29 mouse cellular contexts compared by ENCODE assay signal in genomic region chr5:135984546-135985044, GRCm38 (mm10). TPM values are rescaled to one million over a fixed set of nuclear protein-coding genes. Genes with fewer than 3 reads are reported as not detected.
DNase-seq lines count a peak whose midpoint lies in the region; TF ChIP-seq lines count a peak whose summit lies in the region.
"Had no signal": no experiment of that assay in that cellular context is flagged by ENCODE, and none has a peak within 500 bp of the region (broad histone marks: within the 10 kb centered on the region; RNA-seq: fewer than 3 reads in every experiment).

No protein-coding gene starts in this region.

- DNase-seq in ES-CJ7 (ENCODE audit: low read depth, low spot score) (peak; percentile 60), ES-E14 (ENCODE audit: low read depth, low spot score) (no peak), R1 (ENCODE audit: low read depth, low spot score) (peak; percentile 46), ZHBTc4 (ENCODE audit: low read depth, low spot score) (peak; percentile 55)
- DNase-seq in layer of hippocampus, postnatal 25 days (ENCODE audit: extremely low spot score in 1 of 2, low spot score in 1 of 2): no peak
- DNase-seq in heart, embryonic 10.5 days (ENCODE audit: low spot score): no peak
- DNase-seq in heart, postnatal 10 days: no peak
- DNase-seq in cerebellum, adult 8-10 months: no peak
- DNase-seq: adrenal gland, adult 2 months; adrenal gland, adult 8-10 months; adrenal gland, postnatal 10 days; adrenal gland, postnatal 14 days; adrenal gland, postnatal 25 days; adrenal gland, postnatal 36 days; B cell, adult 2 months; cerebellum, adult 11 months; cerebellum, adult 11-12 months; cerebellum, adult 18-20 months; cerebellum, adult 2 months; cerebellum, adult 9-10 months; cerebellum, adult 9-11 months had no signal

- no peak overlapping the region for H3K4me3 ChIP-seq in ES-E14 (ENCODE audit: insufficient read depth in 1 of 2, low read depth in 1 of 2, low read length in 2 of 2, poor library complexity in 1 of 2, severe bottlenecking in 1 of 2)
- no peak overlapping the region for H3K4me3 ChIP-seq in heart, embryonic 10.5 days

- H3K27me3 ChIP-seq in heart, embryonic 10.5 days (ENCODE audit: insufficient read depth, poor library complexity, severe bottlenecking): 0 out of 2 replicates have a peak, but pooled peaks cover 7% of the 10 kb centered on the region
- H3K27me3 ChIP-seq: Patski had no signal

- intact Hi-C loops in heart, postnatal 10 days (cut with DNase I): loop anchor here (5.0 kb wide), 3 partner anchors 43 to 82 kb away; no protein-coding TSS in a partner anchor

- in situ Hi-C loops in ES-E14 (cut with MboI; ENCODE audit: low sequenced_read_pairs in 2 of 2, unreplicated experiment in 2 of 2): no loop called here

- H3K9ac ChIP-seq in ES-E14 (ENCODE audit: insufficient read depth, low read depth, low read length, poor library complexity, severe bottlenecking): no peak overlapping the region

- no peaks in the 10 kb centered on the region for H3K9me3 ChIP-seq in ES-E14 (ENCODE audit: control insufficient read depth, insufficient read depth, low read depth, low read length)
- H3K9me3 ChIP-seq in heart, embryonic 10.5 days: no peaks in the 10 kb centered on the region
- H3K9me3 ChIP-seq: G1E had no signal

- WGBS in heart, embryonic 10.5 days: 70% methylated on average over 6 of the region's 6 CpGs

- peaks cover 0 to 9% of the 10 kb centered on the region in 2 experiments; a peak in 2 of 4 replicates for H3K4me1 ChIP-seq in ES-E14 (ENCODE audit: control insufficient read depth in 2 of 2, insufficient read depth in 2 of 2, low read length in 2 of 2, poor library complexity in 1 of 2)
- H3K4me1 ChIP-seq in heart, embryonic 10.5 days: no peaks in the 10 kb centered on the region

- H3K36me3 ChIP-seq in ES-E14 (ENCODE audit: control insufficient read depth, insufficient read depth, low read length, poor library complexity, severe bottlenecking): no peaks in the 10 kb centered on the region
- H3K36me3 ChIP-seq in heart, embryonic 10.5 days: no peaks in the 10 kb centered on the region
- H3K36me3 ChIP-seq: G1E had no signal

- no peak overlapping the region for H3K27ac ChIP-seq in ES-E14 (ENCODE audit: insufficient read depth, low read depth, low read length, poor library complexity, severe bottlenecking)
- no peak overlapping the region for H3K27ac ChIP-seq in heart, embryonic 10.5 days

TF ChIP-seq in ES-E14, 5 proteins besides CTCF, POLR2A, EP300 and RAD21:
- TF ChIP-seq ZNF384 (IDR thresholded peaks at IDR 0.05; ENCODE audit: low read depth, low read length) (peak; percentile 93), ZC3H11A (IDR thresholded peaks at IDR 0.05; ENCODE audit: borderline replicate concordance, low read depth, low read length) (no peak)

RNA-seq across cellular contexts. Expression of gene Zp3, which starts 4.7 kb away (rescaled TPM):
- 12.7 and 16.1 TPM in 2 replicates for total RNA-seq in ES-E14 (2012; rRNA removed)
- not detected for total RNA-seq in layer of hippocampus, postnatal 25 days (2021)
- polyA plus RNA-seq in heart, embryonic 10.5 days (2016; fragmentation: Nextera tagmentation; extraction: Ambion mirVana): not detected in 2 replicates
- not detected for total RNA-seq in heart, postnatal 10 days (2021)
- total RNA-seq: adrenal gland, adult 18-20 months; adrenal gland, adult 2 months; adrenal gland, adult 8-10 months; adrenal gland, postnatal 14 days; adrenal gland, postnatal 25 days; adrenal gland, postnatal 36 days; G1E; MEL had no signal
- polyA plus RNA-seq: activated CD4-positive, CD25-positive, alpha-beta regulatory T cell, adult 4 months; adrenal gland, adult 2 months; C2C12; CD4-positive, CD25-positive, alpha-beta regulatory T cell, adult 4 months; G1E had no signal

RNA-seq across cellular contexts. Expression of gene Dtx2, which starts 10.0 kb away (rescaled TPM):
- 26.7 and 28.3 TPM in 2 replicates for total RNA-seq in ES-E14 (2012; rRNA removed)
- 1 to 10 TPM; 7.8 to 8.2 TPM for total RNA-seq in layer of hippocampus, postnatal 25 days (2021)
- polyA plus RNA-seq in heart, embryonic 10.5 days (2016; fragmentation: Nextera tagmentation; extraction: Ambion mirVana): 36.0 and 37.6 TPM in 2 replicates
- 10 to 100 TPM in 1 of 2 experiments, 1 to 10 TPM in 1; 9.5 to 10.7 TPM for total RNA-seq in heart, postnatal 10 days (2021)

RNA-seq across cellular contexts. Expression of gene Ssc4d, which starts 10.3 kb away (rescaled TPM):
- total RNA-seq in ES-E14 (2012; rRNA removed): 10.9 and 11.0 TPM in 2 replicates
- 1 to 10 TPM in 1 of 2 experiments, under 1 TPM in 1; 0.77 to 1.3 TPM for total RNA-seq in layer of hippocampus, postnatal 25 days (2021)
- polyA plus RNA-seq in heart, embryonic 10.5 days (2016; fragmentation: Nextera tagmentation; extraction: Ambion mirVana): 2.3 and 5.2 TPM in 2 replicates
- total RNA-seq in heart, postnatal 10 days (2021): 1 to 10 TPM in 1 of 2 experiments, under 1 TPM in 1; 0.43 to 1.4 TPM

RNA-seq across cellular contexts. Expression of gene Ywhag, which starts 50.2 kb away (rescaled TPM):
- 109 and 176 TPM in 2 replicates for total RNA-seq in ES-E14 (2012; rRNA removed)
- 1,000 to 10,000 TPM; 1,286 to 1,307 TPM for total RNA-seq in layer of hippocampus, postnatal 25 days (2021)
- 202 and 227 TPM in 2 replicates for polyA plus RNA-seq in heart, embryonic 10.5 days (2016; fragmentation: Nextera tagmentation; extraction: Ambion mirVana)
- total RNA-seq in heart, postnatal 10 days (2021): 100 to 1,000 TPM; 321 to 334 TPM

RNA-seq across cellular contexts. Expression of gene Upk3b, which starts 53.7 kb away (rescaled TPM):
- total RNA-seq in ES-E14 (2012; rRNA removed): 1.6 and 2.2 TPM in 2 replicates
- total RNA-seq in layer of hippocampus, postnatal 25 days (2021): not detected
- polyA plus RNA-seq in heart, embryonic 10.5 days (2016; fragmentation: Nextera tagmentation; extraction: Ambion mirVana): 78.3 and 81.2 TPM in 2 replicates
- 10 to 100 TPM; 18.0 to 32.2 TPM for total RNA-seq in heart, postnatal 10 days (2021)
- total RNA-seq: CH12.LX, MEL had no signal
- polyA plus RNA-seq: activated CD4-positive, CD25-positive, alpha-beta regulatory T cell, adult 4 months; CD4-positive, CD25-positive, alpha-beta regulatory T cell, adult 4 months; cerebellum, adult 2 months; G1E had no signal

Comparison
In these comparisons a context has a peak if more than half of its experiments do, and no peak if none do; other contexts are left out.
1. DNase-seq: peak in ES-CJ7 (single experiment), R1 (single experiment) and ZHBTc4 (single experiment); none in ES-E14 (single experiment), layer of hippocampus, postnatal 25 days (0 of 2), heart, embryonic 10.5 days (single experiment), heart, postnatal 10 days (0 of 2) and cerebellum, adult 8-10 months (single experiment).
2. RNA of gene Zp3, which starts 4.7 kb away (total RNA-seq): 12.7 to 16.1 TPM in ES-E14; not detected in heart, postnatal 10 days and not detected in layer of hippocampus, postnatal 25 days; every median in the first group is over 10 times any median in the second.